Mouse (Mus musculus) cerebellum, adult 18-20 months (tissue): ENCODE data around the gene Zbtb46.

Experiments
- DNase-seq, 2 experiments: peaks; one replicate each; pipeline ENCODE4 v3.0.0; 2021

Gene Zbtb46

DNA sequence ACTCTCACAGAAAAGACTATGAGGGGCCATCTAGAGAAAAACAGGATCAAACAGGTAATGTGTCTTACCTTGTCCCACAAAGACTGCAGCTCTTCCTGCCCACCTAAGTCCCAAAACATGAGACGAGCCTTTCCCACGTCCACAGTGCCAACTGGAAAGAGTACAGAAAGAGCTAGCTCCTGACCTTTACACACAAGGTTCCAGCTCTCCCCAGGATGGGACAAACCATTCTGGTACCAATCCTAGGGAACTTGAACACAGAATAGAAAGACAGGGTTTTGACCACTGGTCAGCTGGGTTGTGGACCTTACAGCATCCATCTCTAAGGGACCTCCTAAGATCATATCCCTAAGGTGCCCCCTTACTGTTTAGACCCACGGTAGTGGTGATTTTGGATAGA, 95.3 kb downstream of the Zbtb46 start:
- DNase-seq, result no peak

DNA sequence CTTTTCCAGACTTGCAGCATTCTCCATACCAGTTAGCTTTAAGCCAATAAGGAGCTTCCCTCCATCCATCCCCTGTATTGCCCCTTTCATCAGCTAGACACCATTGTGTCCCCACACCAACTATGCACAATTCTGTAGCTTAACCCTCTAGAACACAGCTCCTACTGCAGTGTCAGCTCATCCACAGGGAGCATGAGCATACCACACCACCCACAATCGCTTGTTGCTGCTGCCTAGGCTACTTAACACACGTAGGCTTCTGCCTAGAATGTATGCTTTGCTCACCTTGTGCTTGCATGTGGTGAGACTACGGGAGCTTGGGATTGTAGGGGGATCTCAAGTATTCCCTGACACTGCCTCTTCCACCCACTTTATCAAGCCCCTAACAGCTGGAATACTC, 102.4 kb downstream of the Zbtb46 start:
- DNase-seq, result no peak

DNA sequence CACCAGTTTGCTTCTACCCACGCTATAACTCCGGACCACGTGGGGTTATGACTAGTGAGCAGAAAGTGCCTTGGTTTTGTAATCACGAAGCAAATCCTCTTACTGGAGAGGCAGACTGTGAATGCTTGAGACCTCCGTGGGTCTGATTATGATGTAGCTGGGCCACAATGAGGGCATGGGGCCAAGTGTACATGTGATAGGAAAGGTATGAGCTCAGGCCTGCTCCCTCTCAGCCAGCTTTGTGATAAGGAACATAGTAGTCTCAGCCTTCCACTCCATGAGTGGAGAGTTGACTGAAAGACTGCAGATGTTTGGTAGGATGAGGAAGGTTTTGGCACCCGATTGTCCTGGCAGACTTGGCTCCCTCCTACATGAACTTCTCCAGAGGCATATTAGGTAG, 116.5 kb downstream of the Zbtb46 start:
- no peak for DNase-seq

DNA sequence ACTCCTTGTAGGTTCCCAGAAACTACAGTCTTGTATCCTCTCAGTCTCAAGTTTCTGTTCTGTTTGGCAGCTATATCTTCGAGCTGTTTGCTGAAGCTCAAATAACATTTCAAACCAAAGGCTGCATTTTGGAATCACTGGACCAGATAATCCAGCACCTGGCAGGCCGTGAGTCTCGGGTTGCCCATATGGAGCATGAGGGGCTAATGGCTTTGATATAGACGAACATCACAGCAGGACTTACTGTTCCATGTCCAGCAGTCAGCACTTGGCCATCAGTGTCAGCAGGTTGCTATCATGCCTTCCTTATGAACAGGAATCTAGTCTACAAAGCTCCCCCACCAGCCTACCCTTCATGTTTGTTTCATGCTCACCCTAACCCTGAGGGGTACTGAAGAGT, 118.8 kb downstream of the Zbtb46 start:
- peak; percentile 45 to 55 for DNase-seq
